19 mouse cellular contexts compared by ENCODE assay signal in the genomic region with DNA sequence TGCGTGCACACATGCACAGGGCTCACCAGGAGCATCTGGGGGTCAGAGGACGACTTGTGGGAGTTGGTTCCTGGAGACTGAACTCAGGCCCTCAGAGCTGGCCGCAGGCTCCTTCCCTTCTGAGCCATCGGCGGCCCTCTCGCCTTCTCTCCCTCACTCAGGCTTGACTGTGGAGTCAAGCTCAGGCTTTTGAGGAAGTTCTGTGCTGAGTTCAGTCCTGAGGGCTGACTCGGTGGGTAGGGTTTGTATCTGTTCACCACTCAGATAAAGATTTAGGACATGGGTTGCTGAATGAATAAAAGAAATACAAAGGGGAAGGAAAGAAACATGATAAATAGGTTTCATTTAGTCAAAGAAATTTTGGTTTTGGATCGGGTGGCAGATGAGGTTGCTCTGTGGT. TPM values are rescaled to one million over a fixed set of nuclear protein-coding genes. Genes with fewer than 3 reads are reported as not detected.
DNase-seq lines count a peak whose midpoint lies in the region; ATAC-seq and TF ChIP-seq lines count a peak whose summit lies in the region.
"Had no signal": no experiment of that assay in that cellular context is flagged by ENCODE, and none has a peak within 500 bp of the region (broad histone marks: within the 10 kb centered on the region; RNA-seq: fewer than 3 reads in every experiment).

No protein-coding gene starts in this region.

- no peak for DNase-seq in heart, postnatal 0 days (ENCODE audit: low spot score)
- no peak for DNase-seq in heart, postnatal 36 days
- no peak for DNase-seq in adrenal gland, adult 2 months
- no peak for DNase-seq in layer of hippocampus, postnatal 14 days (ENCODE audit: low spot score in 2 of 2)
- no peak for DNase-seq in MN1 (ENCODE audit: low spot score)
- DNase-seq: adrenal gland, postnatal 36 days; cerebellum, adult 11-12 months; cerebellum, postnatal 14 days; kidney, adult 18-20 months; kidney, postnatal 10 days; lung, adult 2 months; lung, postnatal 36 days; thymus, postnatal 25 days had no signal

- no peaks in the 10 kb centered on the region for H3K9me3 ChIP-seq in heart, postnatal 0 days (replicated peaks; ENCODE audit: control insufficient read depth, low read length)
- H3K9me3 ChIP-seq in liver, embryonic 15.5 days (replicated peaks) = no peaks in the 10 kb centered on the region
- H3K9me3 ChIP-seq: embryonic facial prominence, embryonic 15.5 days; midbrain, embryonic 12.5 days; neural tube, embryonic 13.5 days had no signal

- H3K4me2 ChIP-seq in heart, postnatal 0 days (ENCODE audit: low read depth, low read length) = no peak overlapping the region
- peak overlapping the region; percentile 21; the same call in 1 of the 2 replicates for H3K4me2 ChIP-seq in liver, embryonic 15.5 days
- H3K4me2 ChIP-seq: embryonic facial prominence, embryonic 15.5 days; midbrain, embryonic 12.5 days; neural tube, embryonic 13.5 days had no signal

- WGBS in heart, postnatal 0 days = 47% methylated on average over 8 of the region's 8 CpGs
- WGBS in liver, embryonic 15.5 days (ENCODE audit: insufficient replicate concordance) = 23% methylated on average over 8 of the region's 8 CpGs

- H3K27ac ChIP-seq in heart, postnatal 0 days (ENCODE audit: low read depth) = peak overlapping the region; percentile 30; the same call in 1 of the 2 replicates
- 0 out of 2 replicates have a peak overlapping the region, but pooled peaks have one; percentile 26 for H3K27ac ChIP-seq in liver, embryonic 15.5 days (replicated peaks)
- H3K27ac ChIP-seq: embryonic facial prominence, embryonic 15.5 days; midbrain, embryonic 12.5 days had no signal

- H3K4me1 ChIP-seq in heart, postnatal 0 days (ENCODE audit: control insufficient read depth, insufficient read depth) = peaks cover 26% of the 10 kb centered on the region
- peaks cover 81% of the 10 kb centered on the region for H3K4me1 ChIP-seq in liver, embryonic 15.5 days (replicated peaks)

- no peak for TF ChIP-seq CTCF in heart, postnatal 0 days (IDR thresholded peaks at IDR 0.05; ENCODE audit: low read depth)

- no peaks in the 10 kb centered on the region for H3K36me3 ChIP-seq in heart, postnatal 0 days (replicated peaks; ENCODE audit: control insufficient read depth, insufficient read depth, low read length)
- H3K36me3 ChIP-seq in liver, embryonic 15.5 days (replicated peaks) = no peaks in the 10 kb centered on the region
- H3K36me3 ChIP-seq: embryonic facial prominence, embryonic 15.5 days; midbrain, embryonic 12.5 days; neural tube, embryonic 13.5 days had no signal

- ATAC-seq in heart, postnatal 0 days (ENCODE audit: insufficient read depth, low read depth) = no peak
- ATAC-seq in hematopoietic stem cell, adult 5-6 weeks (replicated peaks in 1 of 2; ENCODE audit: insufficient read depth in 1 of 2, low FRiP score in 2 of 2, low TSS enrichment in 1 of 2, low read depth in 1 of 2, poor library complexity in 2 of 2, severe bottlenecking in 2 of 2) = peak; percentile 61 to 69
- ATAC-seq in liver, embryonic 15.5 days (ENCODE audit: insufficient read depth) = no peak
- ATAC-seq in neutrophil, adult 5-6 weeks (ENCODE audit: extremely low read depth, insufficient number of reproducible peaks, low FRiP score, poor library complexity, severe bottlenecking) = peak; percentile 53

- no peak overlapping the region for H3K4me3 ChIP-seq in heart, postnatal 0 days (ENCODE audit: low read depth, low read length)
- no peak overlapping the region for H3K4me3 ChIP-seq in liver, embryonic 15.5 days (replicated peaks)
- H3K4me3 ChIP-seq: embryonic facial prominence, embryonic 15.5 days; midbrain, embryonic 12.5 days; neural tube, embryonic 13.5 days had no signal

- H3K9ac ChIP-seq in heart, postnatal 0 days (replicated peaks; ENCODE audit: low read depth, low read length) = no peak overlapping the region
- H3K9ac ChIP-seq in liver, embryonic 15.5 days = no peak overlapping the region
- H3K9ac ChIP-seq: embryonic facial prominence, embryonic 15.5 days; midbrain, embryonic 12.5 days; neural tube, embryonic 13.5 days had no signal

- no peaks in the 10 kb centered on the region for H3K27me3 ChIP-seq in heart, postnatal 0 days (ENCODE audit: control insufficient read depth, insufficient read depth, low read length)
- no peaks in the 10 kb centered on the region for H3K27me3 ChIP-seq in liver, embryonic 15.5 days
- H3K27me3 ChIP-seq: embryonic facial prominence, embryonic 15.5 days; midbrain, embryonic 12.5 days; neural tube, embryonic 13.5 days had no signal

- intact Hi-C loops in heart, postnatal 36 days (cut with DNase I) = no loop called here

- no peak for TF ChIP-seq EP300 in heart, postnatal 0 days (IDR thresholded peaks at IDR 0.05; ENCODE audit: low read depth)

RNA-seq across cellular contexts. Expression of gene Fam222b, which starts 25.4 kb away (rescaled TPM):
- total RNA-seq in heart, postnatal 0 days (2014; rRNA removed; ENCODE audit: low replicate concordance) = 10.8 and 24.6 TPM in 2 replicates
- 11.1 TPM in 2 replicates for polyA plus RNA-seq in heart, postnatal 0 days (2015; fragmentation: Nextera tagmentation; extraction: Ambion mirVana)
- 10 to 100 TPM; 11.7 to 12.3 TPM for total RNA-seq in heart, postnatal 36 days (2021)
- 3.2 and 5.6 TPM in 2 replicates for total RNA-seq in hematopoietic stem cell, adult 5-6 weeks (2017)
- polyA plus RNA-seq in liver, embryonic 15.5 days (2015; fragmentation: Nextera tagmentation; extraction: Ambion mirVana) = 4.2 and 4.3 TPM in 2 replicates
- total RNA-seq in neutrophil, adult 5-6 weeks (2017) = 9.5 and 9.6 TPM in 2 replicates
- total RNA-seq in adrenal gland, adult 2 months (2021) = 10 to 100 TPM; 19.7 to 24.2 TPM
- 38.4 and 41.7 TPM in 2 replicates for polyA plus RNA-seq in adrenal gland, adult 2 months (2012; rRNA removed)
- total RNA-seq in layer of hippocampus, postnatal 14 days (2021) = 10 to 100 TPM; 26.7 to 30.7 TPM

RNA-seq across cellular contexts. Expression of gene Eral1, which starts 39.7 kb away (rescaled TPM):
- total RNA-seq in heart, postnatal 0 days (2014; rRNA removed; ENCODE audit: low replicate concordance) = 33.5 and 40.8 TPM in 2 replicates
- polyA plus RNA-seq in heart, postnatal 0 days (2015; fragmentation: Nextera tagmentation; extraction: Ambion mirVana) = 19.7 TPM in 2 replicates
- 10 to 100 TPM; 26.2 to 28.4 TPM for total RNA-seq in heart, postnatal 36 days (2021)
- total RNA-seq in hematopoietic stem cell, adult 5-6 weeks (2017) = 28.3 and 28.5 TPM in 2 replicates
- polyA plus RNA-seq in liver, embryonic 15.5 days (2015; fragmentation: Nextera tagmentation; extraction: Ambion mirVana) = 13.8 and 13.9 TPM in 2 replicates
- total RNA-seq in neutrophil, adult 5-6 weeks (2017) = 12.8 and 14.9 TPM in 2 replicates
- total RNA-seq in adrenal gland, adult 2 months (2021) = 10 to 100 TPM; 30.1 to 35.0 TPM
- polyA plus RNA-seq in adrenal gland, adult 2 months (2012; rRNA removed) = 42.0 and 49.7 TPM in 2 replicates
- 10 to 100 TPM; 19.7 to 20.8 TPM for total RNA-seq in layer of hippocampus, postnatal 14 days (2021)

RNA-seq across cellular contexts. Expression of gene Traf4, which starts 45.5 kb away (rescaled TPM):
- 25.1 and 42.6 TPM in 2 replicates for total RNA-seq in heart, postnatal 0 days (2014; rRNA removed; ENCODE audit: low replicate concordance)
- polyA plus RNA-seq in heart, postnatal 0 days (2015; fragmentation: Nextera tagmentation; extraction: Ambion mirVana) = 21.2 and 22.9 TPM in 2 replicates
- total RNA-seq in heart, postnatal 36 days (2021) = 1 to 10 TPM; 6.1 to 7.0 TPM
- 13.5 and 16.3 TPM in 2 replicates for total RNA-seq in hematopoietic stem cell, adult 5-6 weeks (2017)
- polyA plus RNA-seq in liver, embryonic 15.5 days (2015; fragmentation: Nextera tagmentation; extraction: Ambion mirVana) = 27.5 and 32.4 TPM in 2 replicates
- total RNA-seq in neutrophil, adult 5-6 weeks (2017) = 9.9 and 12.5 TPM in 2 replicates
- 10 to 100 TPM; 29.8 to 31.2 TPM for total RNA-seq in adrenal gland, adult 2 months (2021)
- polyA plus RNA-seq in adrenal gland, adult 2 months (2012; rRNA removed) = 128 and 131 TPM in 2 replicates
- total RNA-seq in layer of hippocampus, postnatal 14 days (2021) = 10 to 100 TPM; 33.8 to 34.9 TPM

RNA-seq across cellular contexts. Expression of gene Nek8, which starts 56.6 kb away (rescaled TPM):
- total RNA-seq in heart, postnatal 0 days (2014; rRNA removed; ENCODE audit: low replicate concordance) = 24.6 and 27.2 TPM in 2 replicates
- 8.1 and 9.1 TPM in 2 replicates for polyA plus RNA-seq in heart, postnatal 0 days (2015; fragmentation: Nextera tagmentation; extraction: Ambion mirVana)
- total RNA-seq in heart, postnatal 36 days (2021) = 1 to 10 TPM; 2.2 to 3.4 TPM
- total RNA-seq in hematopoietic stem cell, adult 5-6 weeks (2017) = 4.6 and 4.8 TPM in 2 replicates
- polyA plus RNA-seq in liver, embryonic 15.5 days (2015; fragmentation: Nextera tagmentation; extraction: Ambion mirVana) = 8.1 and 11.4 TPM in 2 replicates
- 14.1 and 16.1 TPM in 2 replicates for total RNA-seq in neutrophil, adult 5-6 weeks (2017)
- 10 to 100 TPM in 1 of 2 experiments, 1 to 10 TPM in 1; 6.5 to 12.1 TPM for total RNA-seq in adrenal gland, adult 2 months (2021)
- 26.7 and 30.5 TPM in 2 replicates for polyA plus RNA-seq in adrenal gland, adult 2 months (2012; rRNA removed)
- 1 to 10 TPM; 4.2 to 4.7 TPM for total RNA-seq in layer of hippocampus, postnatal 14 days (2021)

RNA-seq across cellular contexts. Expression of gene Tlcd1, which starts 56.6 kb away (rescaled TPM):
- total RNA-seq in heart, postnatal 0 days (2014; rRNA removed; ENCODE audit: low replicate concordance) = 19.9 and 24.1 TPM in 2 replicates
- 15.1 and 16.8 TPM in 2 replicates for polyA plus RNA-seq in heart, postnatal 0 days (2015; fragmentation: Nextera tagmentation; extraction: Ambion mirVana)
- total RNA-seq in heart, postnatal 36 days (2021) = 1 to 10 TPM; 6.1 to 7.5 TPM
- 4.7 and 5.2 TPM in 2 replicates for total RNA-seq in hematopoietic stem cell, adult 5-6 weeks (2017)
- polyA plus RNA-seq in liver, embryonic 15.5 days (2015; fragmentation: Nextera tagmentation; extraction: Ambion mirVana) = 43.3 and 44.5 TPM in 2 replicates
- 5.4 and 6.1 TPM in 2 replicates for total RNA-seq in neutrophil, adult 5-6 weeks (2017)
- total RNA-seq in adrenal gland, adult 2 months (2021) = 10 to 100 TPM; 40.4 to 61.5 TPM
- 319 and 423 TPM in 2 replicates for polyA plus RNA-seq in adrenal gland, adult 2 months (2012; rRNA removed)
- total RNA-seq in layer of hippocampus, postnatal 14 days (2021) = 10 to 100 TPM; 33.0 to 37.0 TPM

Comparison
In these comparisons a context has a peak if more than half of its experiments do, and no peak if none do; other contexts are left out.
1. ATAC-seq: peak in hematopoietic stem cell, adult 5-6 weeks (2 of 2) and neutrophil, adult 5-6 weeks (single experiment); none in heart, postnatal 0 days (single experiment) and liver, embryonic 15.5 days (single experiment).